Mouse (Mus musculus): ENCODE measurements around the gene Cdkl2.

DNA sequence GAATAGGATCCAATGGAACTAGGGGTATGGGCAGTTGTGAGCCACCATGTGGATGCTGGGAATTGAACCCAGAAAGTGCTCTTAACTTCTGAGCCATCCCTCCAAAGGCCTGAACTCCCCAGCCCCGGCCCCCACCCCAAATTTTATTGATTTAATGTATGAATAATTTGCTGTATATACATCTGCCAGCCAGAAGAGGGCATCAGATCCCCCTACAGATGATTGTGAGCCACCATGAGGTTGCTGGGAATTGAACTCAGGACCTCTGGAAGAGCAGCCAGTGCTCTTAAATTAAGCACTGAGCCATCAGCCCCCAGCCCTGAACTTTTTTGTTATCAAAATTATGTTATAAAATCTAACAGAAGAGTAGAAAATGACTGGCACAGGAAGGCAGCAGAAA, 32.6 kb upstream of the Cdkl2 start:
- TF ChIP-seq CTCF (IDR thresholded peaks at IDR 0.05; ENCODE audit: insufficient read depth, low read length) (no peak), POLR2A (IDR thresholded peaks at IDR 0.05; ENCODE audit: borderline replicate concordance, extremely low read depth, low read depth, low read length) (no peak)
